Mouse (Mus musculus) heart, postnatal 0 days (tissue): ENCODE data around the gene Kcnk6. TPM values are rescaled to one million over a fixed set of nuclear protein-coding genes. Genes with fewer than 3 reads are reported as not detected.

ENCODE experiments used
- ATAC-seq: fragments of 200-750 bp; cut with Nextera tagmentation; 2 replicates; pipeline ENCODE4 v1.8.0; 2017; ENCODE audit warnings: low read depth, moderate number of reproducible peaks, moderate library complexity; ENCODE audit not compliant: insufficient read depth
- DNase-seq: peaks from one replicate; pipeline ENCODE4 v3.0.0-alpha.2; 2016; ENCODE audit warnings: low spot score
- H3K27ac ChIP-seq: fragments of 300-500 bp; sonication (generic); 2 replicates; pipeline ENCODE4 v1.5.1; 2014; ENCODE audit warnings: low read depth, mild to moderate bottlenecking
- H3K27me3 ChIP-seq: fragments of 300-500 bp; sonication (generic); 2 replicates; pipeline ENCODE4 v1.6.1; 2014; ENCODE audit warnings: low read length, mixed read lengths; ENCODE audit not compliant: control insufficient read depth, insufficient read depth
- H3K36me3 ChIP-seq: fragments of 300-500 bp; sonication (generic); replicated peaks from 2 replicates; pipeline ENCODE4 v1.6.1; 2014; ENCODE audit warnings: low read length, mixed read lengths; ENCODE audit not compliant: control insufficient read depth, insufficient read depth
- H3K4me1 ChIP-seq: fragments of 300-500 bp; sonication (generic); 2 replicates; pipeline ENCODE4 v1.6.1; 2014; ENCODE audit warnings: antibody characterized with exemption; ENCODE audit not compliant: control insufficient read depth, insufficient read depth
- H3K4me2 ChIP-seq: fragments of 300-500 bp; sonication (generic); 2 replicates; pipeline ENCODE4 v1.6.1; 2014; ENCODE audit warnings: low read depth, mild to moderate bottlenecking, low read length, moderate library complexity
- H3K4me3 ChIP-seq: fragments of 300-500 bp; sonication (generic); 2 replicates; pipeline ENCODE4 v1.5.1; 2014; ENCODE audit warnings: low read depth, low read length
- H3K9ac ChIP-seq: fragments of 300-500 bp; sonication (generic); replicated peaks from 2 replicates; pipeline ENCODE4 v1.6.1; 2014; ENCODE audit warnings: low read depth, low read length, mixed read lengths
- H3K9me3 ChIP-seq: fragments of 300-500 bp; sonication (generic); replicated peaks from 2 replicates; pipeline ENCODE4 v1.6.1; 2016; ENCODE audit warnings: low read length; ENCODE audit not compliant: control insufficient read depth
- CTCF ChIP-seq: IDR thresholded peaks from 2 replicates; pipeline ENCODE4 v1.5.1; 2016; ENCODE audit warnings: antibody characterized with exemption, control low read depth, low read depth
- EP300 ChIP-seq: IDR thresholded peaks from 2 replicates; pipeline ENCODE4 v1.6.1; 2016; ENCODE audit warnings: antibody characterized with exemption, low read depth
- WGBS: fragments of 180-500 bp; shearing (Covaris S2); extraction: QIAGEN DNeasy Blood & Tissue Kit; methylation state at CpG from one replicate; pipeline ENCODE4 v1.1.7; 2014; 5-methylcytosine and 5-hydroxymethylcytosine counted together
- polyA plus RNA-seq: library from polyadenylated mRNA; unstranded; fragments of >200 nt; fragmentation: Nextera tagmentation; extraction: Ambion mirVana; gene quantifications from 2 replicates; pipeline ENCODE4 v1.2.1, GENCODE M21; 2015
- total RNA-seq: library from RNA; depleted of rRNA; stranded (reverse); fragments of >200 nt; gene quantifications from 2 replicates; pipeline ENCODE4 v1.2.3, GENCODE M21; 2014; ENCODE audit warnings: low replicate concordance; rRNA removed

Gene Kcnk6
- total RNA-seq (6.3 and 27.4 TPM in 2 replicates), polyA plus RNA-seq (0.88 and 0.96 TPM in 2 replicates)

DNA sequence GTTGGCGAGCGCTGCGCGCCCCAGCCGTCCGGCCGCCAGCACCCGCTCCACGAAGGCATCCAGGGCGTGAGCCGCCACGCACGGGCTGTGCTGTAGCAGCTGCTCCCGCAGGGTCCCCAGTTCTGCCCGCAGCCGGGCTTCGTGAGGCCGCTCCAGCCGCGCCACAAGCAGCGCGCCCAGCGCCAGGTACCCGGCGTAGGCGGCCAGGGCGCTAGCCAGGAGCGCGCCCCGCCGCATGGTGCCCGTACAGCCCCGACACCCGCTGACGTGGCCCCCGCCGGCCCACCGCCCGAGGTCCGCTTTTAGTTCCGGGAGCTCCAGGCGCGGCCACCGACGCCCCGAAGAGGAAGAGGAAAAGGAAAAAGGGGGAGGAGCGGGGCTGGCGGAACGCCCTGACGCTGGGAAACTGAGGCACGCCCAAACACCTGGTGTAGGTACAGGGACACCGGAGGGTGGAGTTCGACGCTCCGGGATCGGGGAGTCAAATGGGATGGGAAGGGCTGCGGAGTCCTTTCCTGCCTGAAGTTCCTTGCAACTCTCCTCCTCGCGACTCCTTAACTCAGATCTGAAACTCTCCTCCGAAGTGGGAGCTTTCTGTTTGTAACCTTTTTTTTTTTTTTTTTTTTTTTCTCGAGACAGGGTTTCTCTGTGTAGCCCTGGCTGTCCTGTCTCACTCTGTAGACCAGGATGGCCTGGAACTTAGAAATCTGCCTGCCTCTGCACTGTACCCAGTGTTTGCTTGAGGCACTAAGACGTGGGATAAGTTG, at the start of gene Kcnk6:
Gene Kcnk6, minus strand, starts transcription at position 269 of the 767 bp plus-strand sequence.
- Histone ChIP-seq H3K4me2 (peak within 1 kb of the TSS; percentile 91), H3K4me3 (peak within 1 kb of the TSS; percentile 75), H3K27ac (peak within 1 kb of the TSS; percentile 87), H3K4me1 (peaks cover 9% of the 10 kb centered on the region), H3K9me3 (no peaks in the 10 kb centered on the region), H3K36me3 (no peaks in the 10 kb centered on the region), H3K27me3 (0 out of 2 replicates have a peak, but pooled peaks cover 11% of the 10 kb centered on the region), H3K9ac (peak within 1 kb of the TSS; percentile 83)
- TF ChIP-seq CTCF (no peak), EP300 (no peak)
- WGBS = 2% methylated on average over 55 of the region's 62 CpGs
- ATAC-seq (0 out of 2 replicates have a peak, but pooled peaks have one; percentile 3), DNase-seq (no peak)

DNA sequence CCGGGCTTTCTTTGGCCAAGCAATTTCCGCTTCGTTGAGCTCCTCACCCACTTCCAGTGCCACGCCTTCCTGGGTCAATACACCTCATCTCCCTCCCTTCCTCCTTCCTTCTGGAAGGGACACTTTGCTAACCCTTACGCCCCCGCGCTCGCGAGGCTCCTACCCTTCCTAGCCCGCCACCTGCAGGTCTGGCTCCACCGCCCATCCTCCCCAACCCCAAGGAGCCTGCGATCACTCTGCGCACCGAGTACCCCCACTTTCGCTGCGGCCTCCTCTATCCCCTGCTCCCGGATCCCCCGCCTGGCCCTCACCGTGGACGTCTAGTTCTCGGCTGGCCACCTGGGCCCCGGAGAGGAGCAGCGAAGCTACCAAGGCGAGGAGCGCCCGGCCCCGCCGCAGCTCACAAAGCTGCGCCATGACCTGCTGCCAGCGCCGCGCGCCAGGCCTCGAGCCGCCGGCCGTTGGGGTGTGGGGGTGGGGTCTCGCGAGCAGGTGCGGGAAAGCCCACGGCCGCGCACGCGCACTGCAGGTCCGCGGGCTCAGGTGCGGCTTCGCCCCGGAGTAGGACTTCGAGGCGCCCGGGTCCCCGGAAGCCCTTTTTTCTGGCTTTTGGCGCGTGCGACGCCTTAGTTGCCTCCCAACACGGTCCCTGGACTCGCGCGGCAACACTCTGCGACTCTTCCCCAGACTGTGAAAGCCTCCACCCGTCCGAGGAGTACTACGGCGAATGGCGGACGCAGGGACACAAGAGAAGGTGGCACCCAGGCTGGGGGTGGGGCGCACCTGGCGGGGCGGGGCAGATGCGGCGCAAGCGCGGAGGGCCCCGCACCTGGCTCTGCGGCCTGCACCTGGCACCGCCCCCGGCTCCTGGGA, 49.1 kb upstream of the Kcnk6 start, which contains the start of gene Spint2:
Gene Spint2, minus strand, starts transcription at position 712 of the 873 bp plus-strand sequence.
- Histone ChIP-seq H3K4me1 (peaks cover 27% of the 10 kb centered on the region), H3K9me3 (no peaks in the 10 kb centered on the region), H3K27ac (peak within 1 kb of the TSS; percentile 78), H3K9ac (peak within 1 kb of the TSS; percentile 69), H3K36me3 (no peaks in the 10 kb centered on the region), H3K27me3 (no peaks in the 10 kb centered on the region; the same call in 1 of the 2 replicates), H3K4me3 (peak within 1 kb of the TSS; percentile 66), H3K4me2 (peak within 1 kb of the TSS; percentile 97)
- peak; percentile 70 for ATAC-seq
- DNase-seq = peak; percentile 28
- TF ChIP-seq EP300 (no peak), CTCF (peak; percentile 28)
- under 1% methylated on average over 80 of the region's 80 CpGs for WGBS

DNA sequence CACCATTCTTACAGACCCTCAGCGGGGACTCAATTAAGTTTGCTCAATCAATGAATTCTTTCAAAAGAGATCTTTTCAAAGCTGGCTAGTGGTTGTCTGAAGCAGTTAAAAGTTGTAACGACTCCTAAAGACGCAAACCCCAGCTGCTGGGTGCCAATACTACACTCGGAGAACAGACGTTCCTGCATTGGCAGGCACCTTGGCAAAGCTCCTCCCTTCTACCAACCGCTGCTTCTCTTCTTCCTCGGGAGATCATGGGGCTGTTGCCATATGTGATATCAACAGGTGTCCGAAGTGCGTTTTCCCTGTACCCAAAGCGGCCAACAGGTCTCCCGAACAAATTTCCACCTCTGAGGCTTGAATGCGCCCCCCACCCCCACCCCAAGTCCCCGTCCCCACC, 48.5 kb upstream of the Kcnk6 start:
- H3K4me2 ChIP-seq = peak overlapping the region; percentile 97
- no peak for ATAC-seq
- peak overlapping the region; percentile 69 for H3K9ac ChIP-seq
- H3K4me3 ChIP-seq = peak overlapping the region; percentile 66
- no peaks in the 10 kb centered on the region; the same call in 1 of the 2 replicates for H3K27me3 ChIP-seq
- DNase-seq = no peak
- TF ChIP-seq CTCF (no peak), EP300 (no peak)
- H3K9me3 ChIP-seq = no peaks in the 10 kb centered on the region
- H3K27ac ChIP-seq = peak overlapping the region; percentile 78; the same call in 1 of the 2 replicates
- WGBS = 17% methylated on average over 13 of the region's 13 CpGs
- no peaks in the 10 kb centered on the region for H3K36me3 ChIP-seq
- H3K4me1 ChIP-seq = peaks cover 27% of the 10 kb centered on the region

DNA sequence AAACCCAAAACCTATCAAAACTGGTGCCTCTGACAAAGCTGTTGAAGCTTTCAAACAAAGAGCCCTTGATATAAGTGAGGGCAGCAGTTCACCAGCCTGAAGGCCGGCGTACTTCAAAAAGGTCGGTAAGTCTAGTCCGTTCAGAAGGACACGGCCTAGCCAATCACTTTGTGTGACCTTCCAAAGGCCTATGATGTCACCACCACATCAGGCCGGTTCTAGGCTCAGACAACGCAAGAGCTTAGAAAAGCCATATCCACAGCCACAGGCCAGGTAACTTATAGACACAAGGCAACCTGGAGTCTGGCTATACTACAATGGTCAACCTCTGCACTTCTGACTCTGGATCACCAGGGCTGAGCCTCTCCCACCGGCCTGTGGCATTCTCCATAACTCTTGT, 47.6 kb upstream of the Kcnk6 start:
- ATAC-seq = 0 out of 2 replicates have a peak, but pooled peaks have one; percentile 22
- Histone ChIP-seq H3K4me1 (peaks cover 27% of the 10 kb centered on the region), H3K9ac (no peak overlapping the region; the same call in 1 of the 2 replicates), H3K4me3 (no peak overlapping the region), H3K36me3 (no peaks in the 10 kb centered on the region), H3K27ac (peak overlapping the region; percentile 1; the same call in 1 of the 2 replicates), H3K9me3 (no peaks in the 10 kb centered on the region), H3K4me2 (peak overlapping the region; percentile 97; the same call in 1 of the 2 replicates), H3K27me3 (no peaks in the 10 kb centered on the region; the same call in 1 of the 2 replicates)
- no peak for DNase-seq
- WGBS = 30% methylated on average over 8 of the region's 8 CpGs
- TF ChIP-seq EP300 (no peak), CTCF (no peak)

DNA sequence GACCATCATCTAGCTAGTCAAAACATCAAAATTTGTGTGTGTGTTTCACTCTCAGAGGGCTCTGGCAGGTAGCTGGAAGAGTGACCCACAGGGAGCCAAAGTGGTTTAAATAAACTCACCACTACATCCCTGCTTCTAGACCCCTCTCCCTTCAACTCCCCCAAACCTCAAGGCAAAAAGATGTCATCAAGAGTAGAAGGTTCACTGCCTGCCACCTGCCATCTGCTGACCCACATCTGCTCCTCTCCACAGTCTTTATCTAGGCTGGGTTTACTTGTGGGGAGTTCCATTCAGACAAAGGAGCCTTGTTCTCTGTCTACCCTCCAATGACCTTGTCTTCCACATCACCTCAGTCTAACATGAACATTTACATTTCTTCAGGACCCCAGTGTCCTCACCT, 46.9 kb upstream of the Kcnk6 start:
- no peak overlapping the region; the same call in 1 of the 2 replicates for H3K4me2 ChIP-seq
- no peak overlapping the region for H3K9ac ChIP-seq
- H3K27me3 ChIP-seq = no peaks in the 10 kb centered on the region; the same call in 1 of the 2 replicates
- no peak for DNase-seq
- no peak for ATAC-seq
- peak overlapping the region; percentile 1; the same call in 1 of the 2 replicates for H3K27ac ChIP-seq
- H3K9me3 ChIP-seq = no peaks in the 10 kb centered on the region
- H3K4me3 ChIP-seq = no peak overlapping the region
- peaks cover 31% of the 10 kb centered on the region for H3K4me1 ChIP-seq
- H3K36me3 ChIP-seq = no peaks in the 10 kb centered on the region
- TF ChIP-seq EP300 (no peak), CTCF (no peak)
